Comparison of ENCODE assay signal across 18 mouse cellular contexts in the genomic region with DNA sequence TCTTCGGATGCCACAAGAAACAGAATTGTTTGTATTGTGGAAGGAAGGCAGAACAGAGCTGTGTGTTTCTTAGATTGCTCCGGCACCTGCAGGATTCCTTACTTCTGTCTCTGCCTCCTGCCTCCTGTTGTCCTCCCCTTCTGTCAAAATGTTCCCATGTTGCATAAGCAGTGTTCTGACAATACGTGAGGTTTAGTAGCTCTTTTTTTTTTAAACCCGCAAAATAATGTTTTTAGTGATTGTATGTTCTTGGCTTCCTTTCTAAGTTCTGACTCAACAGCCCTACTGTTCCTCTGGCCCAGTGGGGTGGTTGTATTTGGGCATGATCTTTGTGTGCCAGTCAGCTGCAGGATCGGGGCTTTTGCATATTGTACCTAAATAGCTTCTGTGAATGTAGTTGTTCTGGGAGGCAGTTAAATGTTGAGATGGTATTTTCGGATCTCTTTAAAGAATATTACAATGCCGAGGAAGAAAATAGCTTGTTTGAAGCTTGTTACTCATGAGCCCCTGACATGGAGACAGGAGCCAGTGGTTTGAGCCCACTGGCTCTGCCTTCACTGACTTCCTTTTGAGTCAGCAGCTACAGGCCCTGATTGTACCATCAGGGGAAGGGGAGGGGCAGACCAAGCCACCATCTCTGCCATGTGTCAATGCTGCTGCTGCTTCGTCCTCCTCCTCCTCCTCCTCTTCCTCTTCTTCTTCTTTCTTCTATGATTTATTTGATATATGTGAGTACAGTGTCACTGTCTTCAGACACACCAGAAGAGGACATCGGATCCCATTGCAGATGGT. TPM values are rescaled to one million over a fixed set of nuclear protein-coding genes. Genes with fewer than 3 reads are reported as not detected.
DNase-seq lines count a peak whose midpoint lies in the region; ATAC-seq lines count a peak whose summit lies in the region.
"Had no signal": no experiment of that assay in that cellular context is flagged by ENCODE, and none has a peak within 500 bp of the region (broad histone marks: within the 10 kb centered on the region; RNA-seq: fewer than 3 reads in every experiment).

No protein-coding gene starts in this region.

- H3K4me1 ChIP-seq in heart, embryonic 10.5 days, result peaks cover 21% of the 10 kb centered on the region
- peaks cover 26% of the 10 kb centered on the region for H3K4me1 ChIP-seq in embryonic facial prominence, embryonic 10.5 days

- H3K9me3 ChIP-seq in heart, embryonic 10.5 days, result no peaks in the 10 kb centered on the region
- H3K9me3 ChIP-seq in embryonic facial prominence, embryonic 10.5 days, result no peaks in the 10 kb centered on the region
- H3K9me3 ChIP-seq: limb, embryonic 13.5 days; midbrain, embryonic 13.5 days; neural tube, embryonic 13.5 days had no signal

- H3K36me3 ChIP-seq in heart, embryonic 10.5 days, result peaks cover under 1% of the 10 kb centered on the region
- H3K36me3 ChIP-seq in embryonic facial prominence, embryonic 10.5 days (replicated peaks), result peaks cover 13% of the 10 kb centered on the region
- H3K36me3 ChIP-seq: midbrain, embryonic 13.5 days; neural tube, embryonic 13.5 days had no signal

- no peaks in the 10 kb centered on the region for H3K27me3 ChIP-seq in heart, embryonic 10.5 days (ENCODE audit: insufficient read depth, poor library complexity, severe bottlenecking)
- H3K27me3 ChIP-seq in embryonic facial prominence, embryonic 10.5 days (replicated peaks; ENCODE audit: low read depth, poor library complexity, severe bottlenecking), result no peaks in the 10 kb centered on the region
- H3K27me3 ChIP-seq: limb, embryonic 13.5 days; midbrain, embryonic 13.5 days; neural tube, embryonic 13.5 days had no signal

- WGBS in heart, embryonic 10.5 days, result 88% methylated on average over 9 of the region's 9 CpGs
- 90% methylated on average over 9 of the region's 9 CpGs for WGBS in embryonic facial prominence, embryonic 10.5 days

- peak; percentile 41 for DNase-seq in heart, embryonic 10.5 days (ENCODE audit: low spot score)
- DNase-seq in heart, adult 11 months, result no peak
- DNase-seq in CD4-positive, CD25-positive, alpha-beta regulatory T cell, adult 2 months (ENCODE audit: low read depth, low spot score), result peak; percentile 18
- peak; percentile 64 for DNase-seq in cerebellum, adult 9-11 months
- peak; percentile 44 for DNase-seq in layer of hippocampus, adult 9-10 months (ENCODE audit: low spot score)
- no peak for DNase-seq in embryonic facial prominence, embryonic 10.5 days (ENCODE audit: low spot score)
- DNase-seq in thymus, postnatal 25 days, result no peak
- DNase-seq: adrenal gland, postnatal 25 days; gastrocnemius, postnatal 10 days; kidney, postnatal 10 days; lung, embryonic 14.5 days; right cerebral cortex, postnatal 14 days; thymus, postnatal 14 days had no signal

- H3K27ac ChIP-seq in heart, embryonic 10.5 days, result no peak overlapping the region
- H3K27ac ChIP-seq in embryonic facial prominence, embryonic 10.5 days (replicated peaks), result no peak overlapping the region
- H3K27ac ChIP-seq: limb, embryonic 13.5 days; midbrain, embryonic 13.5 days; neural tube, embryonic 13.5 days had no signal

- no peak for ATAC-seq in erythroid progenitor cell, adult 5-6 weeks (replicated peaks; ENCODE audit: low FRiP score, poor library complexity, severe bottlenecking)
- ATAC-seq: hindbrain, embryonic 16.5 days; midbrain, embryonic 13.5 days had no signal

- H3K4me3 ChIP-seq in heart, embryonic 10.5 days, result no peak overlapping the region
- no peak overlapping the region for H3K4me3 ChIP-seq in embryonic facial prominence, embryonic 10.5 days
- H3K4me3 ChIP-seq: limb, embryonic 13.5 days; midbrain, embryonic 13.5 days; neural tube, embryonic 13.5 days had no signal

RNA-seq across cellular contexts. Expression of gene Sik3, which starts 13.6 kb away (rescaled TPM):
- polyA plus RNA-seq in heart, embryonic 10.5 days (2016; fragmentation: Nextera tagmentation; extraction: Ambion mirVana), result 6.4 and 8.0 TPM in 2 replicates
- 4.6 and 6.5 TPM in 2 replicates for total RNA-seq in erythroid progenitor cell, adult 5-6 weeks (2015; ENCODE audit: low replicate concordance)
- 1.4 and 11.6 TPM in 2 replicates for total RNA-seq in erythroid progenitor cell, adult 5-6 weeks (2017; ENCODE audit: low replicate concordance)
- 8.4 and 9.9 TPM in 2 replicates for polyA plus RNA-seq in embryonic facial prominence, embryonic 10.5 days (2016; fragmentation: Nextera tagmentation; extraction: Ambion mirVana)

RNA-seq across cellular contexts. Expression of gene Pafah1b2, which starts 13.8 kb away (rescaled TPM):
- 183 and 212 TPM in 2 replicates for polyA plus RNA-seq in heart, embryonic 10.5 days (2016; fragmentation: Nextera tagmentation; extraction: Ambion mirVana)
- 29.3 and 31.4 TPM in 2 replicates for total RNA-seq in erythroid progenitor cell, adult 5-6 weeks (2015; ENCODE audit: low replicate concordance)
- 52.9 and 68.6 TPM in 2 replicates for total RNA-seq in erythroid progenitor cell, adult 5-6 weeks (2017; ENCODE audit: low replicate concordance)
- 261 and 262 TPM in 2 replicates for polyA plus RNA-seq in embryonic facial prominence, embryonic 10.5 days (2016; fragmentation: Nextera tagmentation; extraction: Ambion mirVana)

Comparison
In these comparisons a context has a peak if more than half of its experiments do, and no peak if none do; other contexts are left out.
1. DNase-seq: peak in heart, embryonic 10.5 days (single experiment), CD4-positive, CD25-positive, alpha-beta regulatory T cell, adult 2 months (single experiment), cerebellum, adult 9-11 months (single experiment) and layer of hippocampus, adult 9-10 months (single experiment); none in heart, adult 11 months (single experiment), embryonic facial prominence, embryonic 10.5 days (single experiment) and thymus, postnatal 25 days (single experiment).